In the genomic region with DNA sequence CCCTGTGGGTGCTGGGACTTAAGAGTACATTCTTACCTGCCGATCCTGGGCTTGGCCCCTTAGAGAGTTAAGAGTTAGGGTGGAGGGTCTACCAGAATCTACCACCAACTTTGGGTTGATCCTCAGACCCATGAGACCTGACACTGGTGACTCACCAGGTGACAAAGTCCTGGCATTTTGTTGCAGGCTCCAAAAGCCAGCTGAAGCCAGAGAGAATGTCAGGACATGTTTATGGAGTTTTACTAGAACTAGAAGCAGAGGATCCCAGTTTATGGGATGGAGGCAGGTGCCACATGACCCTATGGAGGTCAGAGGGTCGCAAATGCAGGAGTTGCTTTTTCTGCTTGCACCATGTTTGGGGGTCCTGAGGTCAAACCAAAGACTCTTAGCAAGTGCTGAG, we compare ENCODE assay signal across 11 mouse cellular contexts. TPM values are rescaled to one million over a fixed set of nuclear protein-coding genes. Genes with fewer than 3 reads are reported as not detected.
DNase-seq lines count a peak whose midpoint lies in the region; ATAC-seq and TF ChIP-seq lines count a peak whose summit lies in the region.
"Had no signal": no experiment of that assay in that cellular context is flagged by ENCODE, and none has a peak within 500 bp of the region (broad histone marks: within the 10 kb centered on the region; RNA-seq: fewer than 3 reads in every experiment).

No protein-coding gene starts in this region.

- H3K4me3 ChIP-seq in kidney, embryonic 16.5 days (ENCODE audit: low read length), result no peak overlapping the region
- no peak overlapping the region for H3K4me3 ChIP-seq in hindbrain, postnatal 0 days (ENCODE audit: low read length)
- H3K4me3 ChIP-seq in midbrain, embryonic 16.5 days (ENCODE audit: low read depth, low read length), result peak overlapping the region; percentile 67; the same call in 1 of the 2 replicates

- H3K9ac ChIP-seq in kidney, embryonic 16.5 days (replicated peaks; ENCODE audit: low read length), result no peak overlapping the region
- no peak overlapping the region for H3K9ac ChIP-seq in hindbrain, postnatal 0 days (replicated peaks; ENCODE audit: low read length)
- no peak overlapping the region for H3K9ac ChIP-seq in midbrain, embryonic 16.5 days (ENCODE audit: low read depth, low read length)

- H3K4me2 ChIP-seq in kidney, embryonic 16.5 days (replicated peaks; ENCODE audit: low read depth, low read length), result peak overlapping the region; percentile 62
- H3K4me2 ChIP-seq in hindbrain, postnatal 0 days (ENCODE audit: low read depth, low read length), result peak overlapping the region; percentile 73
- peak overlapping the region; percentile 78; the same call in 1 of the 2 replicates for H3K4me2 ChIP-seq in midbrain, embryonic 16.5 days (ENCODE audit: low read length)

- TF ChIP-seq CTCF in hindbrain, postnatal 0 days (IDR thresholded peaks at IDR 0.05; ENCODE audit: low read depth), result no peak

- peak; percentile 66 for DNase-seq in adrenal gland, adult 2 months
- DNase-seq in adrenal gland, adult 18-20 months (ENCODE audit: low spot score in 2 of 2), result no peak
- no peak for DNase-seq in kidney, postnatal 25 days
- DNase-seq in hindbrain, postnatal 0 days (ENCODE audit: low spot score), result no peak
- no peak for DNase-seq in B cell, adult 2 months
- no peak for DNase-seq in frontal cortex, postnatal 25 days (ENCODE audit: low spot score in 2 of 2)

- 65% methylated on average over 2 of the region's 2 CpGs for WGBS in kidney, embryonic 16.5 days
- WGBS in hindbrain, postnatal 0 days, result 76% methylated on average over 2 of the region's 2 CpGs
- WGBS in midbrain, embryonic 16.5 days, result 82% methylated on average over 2 of the region's 2 CpGs

- peaks cover 11% of the 10 kb centered on the region for H3K4me1 ChIP-seq in kidney, embryonic 16.5 days (ENCODE audit: insufficient read depth, low read length)
- 0 out of 2 replicates have a peak, but pooled peaks cover 3% of the 10 kb centered on the region for H3K4me1 ChIP-seq in hindbrain, postnatal 0 days (ENCODE audit: insufficient read depth, low read length)
- H3K4me1 ChIP-seq in midbrain, embryonic 16.5 days (ENCODE audit: control insufficient read depth, insufficient read depth, low read length), result peaks cover 7% of the 10 kb centered on the region

- H3K27me3 ChIP-seq in kidney, embryonic 16.5 days (ENCODE audit: insufficient read depth, low read length), result no peaks in the 10 kb centered on the region
- no peaks in the 10 kb centered on the region for H3K27me3 ChIP-seq in hindbrain, postnatal 0 days (ENCODE audit: insufficient read depth, low read length)
- no peaks in the 10 kb centered on the region for H3K27me3 ChIP-seq in midbrain, embryonic 16.5 days (ENCODE audit: control insufficient read depth, insufficient read depth, low read depth, low read length)

- no peak overlapping the region for H3K27ac ChIP-seq in kidney, embryonic 16.5 days (ENCODE audit: low read length)
- peak overlapping the region; percentile 86; the same call in 1 of the 2 replicates for H3K27ac ChIP-seq in hindbrain, postnatal 0 days
- H3K27ac ChIP-seq in midbrain, embryonic 16.5 days (ENCODE audit: low read length), result 0 out of 2 replicates have a peak overlapping the region, but pooled peaks have one; percentile 78

- peaks cover 50% of the 10 kb centered on the region for H3K36me3 ChIP-seq in kidney, embryonic 16.5 days (ENCODE audit: insufficient read depth, low read length)
- H3K36me3 ChIP-seq in hindbrain, postnatal 0 days (ENCODE audit: insufficient read depth, low read length), result peaks cover 45% of the 10 kb centered on the region
- H3K36me3 ChIP-seq in midbrain, embryonic 16.5 days (ENCODE audit: control insufficient read depth, insufficient read depth, low read length), result peaks cover 21% of the 10 kb centered on the region

- no peak for ATAC-seq in kidney, embryonic 16.5 days (ENCODE audit: low FRiP score, low TSS enrichment)
- ATAC-seq in hindbrain, postnatal 0 days, result no peak
- peak; percentile 0; the same call in 1 of the 2 replicates for ATAC-seq in midbrain, embryonic 16.5 days

- H3K9me3 ChIP-seq in kidney, embryonic 16.5 days (ENCODE audit: low read length), result no peaks in the 10 kb centered on the region
- no peaks in the 10 kb centered on the region for H3K9me3 ChIP-seq in hindbrain, postnatal 0 days (ENCODE audit: low read length)
- no peaks in the 10 kb centered on the region for H3K9me3 ChIP-seq in midbrain, embryonic 16.5 days (replicated peaks; ENCODE audit: control insufficient read depth, low read length, poor library complexity, severe bottlenecking)

RNA-seq across cellular contexts. Expression of a gene that starts 0.6 kb away (rescaled TPM):
- total RNA-seq in adrenal gland, adult 2 months (2021), result 10 to 100 TPM; 58.3 to 81.0 TPM
- 182 and 186 TPM in 2 replicates for polyA plus RNA-seq in adrenal gland, adult 2 months (2012; rRNA removed)
- total RNA-seq in adrenal gland, adult 18-20 months (2021), result 10 to 100 TPM; 44.2 to 65.2 TPM
- polyA plus RNA-seq in kidney, embryonic 16.5 days (2015; fragmentation: Nextera tagmentation; extraction: Ambion mirVana), result 57.4 and 58.0 TPM in 2 replicates
- total RNA-seq in hindbrain, postnatal 0 days (2014; rRNA removed), result 58.0 and 70.3 TPM in 2 replicates
- 66.0 and 70.2 TPM in 2 replicates for polyA plus RNA-seq in hindbrain, postnatal 0 days (2015; fragmentation: Nextera tagmentation; extraction: Ambion mirVana)
- polyA plus RNA-seq in midbrain, embryonic 16.5 days (2015; fragmentation: Nextera tagmentation; extraction: Ambion mirVana), result 54.3 and 60.7 TPM in 2 replicates

RNA-seq across cellular contexts. Expression of a gene that starts 3.3 kb away (rescaled TPM):
- total RNA-seq in adrenal gland, adult 2 months (2021), result not detected
- 1.9 TPM in 2 replicates for polyA plus RNA-seq in adrenal gland, adult 2 months (2012; rRNA removed)
- total RNA-seq in adrenal gland, adult 18-20 months (2021), result 1 to 10 TPM in 1 of 2 experiments, not detected in 1; 1.3 TPM
- polyA plus RNA-seq in kidney, embryonic 16.5 days (2015; fragmentation: Nextera tagmentation; extraction: Ambion mirVana), result 0.64 TPM in 1 of 2 replicates, not detected in the other
- not detected in 2 replicates for total RNA-seq in hindbrain, postnatal 0 days (2014; rRNA removed)
- not detected in 2 replicates for polyA plus RNA-seq in hindbrain, postnatal 0 days (2015; fragmentation: Nextera tagmentation; extraction: Ambion mirVana)
- 0.74 and 1.0 TPM in 2 replicates for polyA plus RNA-seq in midbrain, embryonic 16.5 days (2015; fragmentation: Nextera tagmentation; extraction: Ambion mirVana)
- total RNA-seq: gastrocnemius, postnatal 25 days; left cerebral cortex, postnatal 25 days had no signal

RNA-seq across cellular contexts. Expression of a gene that starts 6.4 kb away (rescaled TPM):
- 100 to 1,000 TPM; 118 to 140 TPM for total RNA-seq in adrenal gland, adult 2 months (2021)
- polyA plus RNA-seq in adrenal gland, adult 2 months (2012; rRNA removed), result 378 and 412 TPM in 2 replicates
- 100 to 1,000 TPM; 111 to 124 TPM for total RNA-seq in adrenal gland, adult 18-20 months (2021)
- 175 and 178 TPM in 2 replicates for polyA plus RNA-seq in kidney, embryonic 16.5 days (2015; fragmentation: Nextera tagmentation; extraction: Ambion mirVana)
- total RNA-seq in hindbrain, postnatal 0 days (2014; rRNA removed), result 137 and 150 TPM in 2 replicates
- 163 TPM in 2 replicates for polyA plus RNA-seq in hindbrain, postnatal 0 days (2015; fragmentation: Nextera tagmentation; extraction: Ambion mirVana)
- polyA plus RNA-seq in midbrain, embryonic 16.5 days (2015; fragmentation: Nextera tagmentation; extraction: Ambion mirVana), result 164 and 171 TPM in 2 replicates

RNA-seq across cellular contexts. Expression of a gene that starts 14.6 kb away (rescaled TPM):
- total RNA-seq in adrenal gland, adult 2 months (2021), result under 1 TPM in 1 of 2 experiments, not detected in 1; 0.23 TPM
- polyA plus RNA-seq in adrenal gland, adult 2 months (2012; rRNA removed), result 0.42 and 0.51 TPM in 2 replicates
- under 1 TPM in 1 of 2 experiments, not detected in 1; 0.13 TPM for total RNA-seq in adrenal gland, adult 18-20 months (2021)
- polyA plus RNA-seq in kidney, embryonic 16.5 days (2015; fragmentation: Nextera tagmentation; extraction: Ambion mirVana), result not detected in 2 replicates
- total RNA-seq in hindbrain, postnatal 0 days (2014; rRNA removed), result not detected in 2 replicates
- not detected in 2 replicates for polyA plus RNA-seq in hindbrain, postnatal 0 days (2015; fragmentation: Nextera tagmentation; extraction: Ambion mirVana)
- not detected in 2 replicates for polyA plus RNA-seq in midbrain, embryonic 16.5 days (2015; fragmentation: Nextera tagmentation; extraction: Ambion mirVana)
- total RNA-seq: gastrocnemius, postnatal 25 days; left cerebral cortex, postnatal 25 days had no signal
- polyA plus RNA-seq: thymus, postnatal 0 days had no signal

RNA-seq across cellular contexts. Expression of a gene that starts 14.6 kb away (rescaled TPM):
- 10 to 100 TPM; 55.8 to 57.3 TPM for total RNA-seq in adrenal gland, adult 2 months (2021)
- 23.8 and 28.5 TPM in 2 replicates for polyA plus RNA-seq in adrenal gland, adult 2 months (2012; rRNA removed)
- total RNA-seq in adrenal gland, adult 18-20 months (2021), result 10 to 100 TPM; 56.4 to 72.1 TPM
- 71.4 and 74.0 TPM in 2 replicates for polyA plus RNA-seq in kidney, embryonic 16.5 days (2015; fragmentation: Nextera tagmentation; extraction: Ambion mirVana)
- total RNA-seq in hindbrain, postnatal 0 days (2014; rRNA removed), result 28.8 and 32.9 TPM in 2 replicates
- 63.5 and 67.8 TPM in 2 replicates for polyA plus RNA-seq in hindbrain, postnatal 0 days (2015; fragmentation: Nextera tagmentation; extraction: Ambion mirVana)
- polyA plus RNA-seq in midbrain, embryonic 16.5 days (2015; fragmentation: Nextera tagmentation; extraction: Ambion mirVana), result 71.7 and 74.6 TPM in 2 replicates
